Mouse (Mus musculus) embryo, embryonic 11.5 days (tissue): ENCODE measurements around the gene Lrguk.

Experiments
- DNase-seq: peaks from one replicate; pipeline ENCODE4 v3.0.0-alpha.2; 2012; ENCODE audit warnings: low read depth, low spot score

Lrguk gene

DNA sequence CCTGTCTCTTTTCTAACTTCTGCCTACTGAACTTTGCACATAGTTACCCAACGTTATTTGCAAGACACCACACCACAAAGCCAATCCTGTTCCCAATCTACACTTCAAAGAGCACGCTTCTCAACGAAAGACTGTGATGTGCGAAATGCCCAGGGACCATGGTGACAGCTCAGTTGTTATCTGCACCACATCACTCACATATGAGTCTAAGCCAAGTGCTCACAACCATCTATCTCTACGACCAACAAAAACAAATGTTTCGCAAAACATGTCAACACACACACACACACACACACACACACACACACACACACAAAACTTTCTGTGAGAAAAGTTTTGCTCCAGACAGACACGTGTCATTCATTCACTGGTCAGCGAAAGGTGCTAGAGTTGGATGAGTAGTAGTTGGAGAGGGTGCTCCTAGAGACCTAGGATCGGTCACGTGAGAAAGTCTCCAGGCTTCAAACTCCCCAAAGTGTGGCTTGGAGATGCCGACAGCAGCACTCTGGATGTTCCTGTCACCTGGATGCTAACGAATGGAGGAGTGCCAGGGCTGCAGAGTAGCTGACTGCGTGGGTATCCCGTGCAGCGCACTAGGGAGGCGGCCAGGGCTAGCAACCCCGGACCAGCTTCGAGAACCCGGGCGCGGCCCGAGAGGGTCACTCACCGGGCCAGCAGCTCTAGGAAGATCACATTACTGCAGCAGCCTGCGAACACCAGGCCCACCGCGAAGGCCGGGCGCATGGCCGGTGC, 147.0 kb downstream of the Lrguk start:
- no peak for DNase-seq

GRCm38 (mm10) chr6:34176864-34177247, 147.6 kb downstream of the Lrguk start, which contains the start of gene Slc35b4:
Gene Slc35b4 (minus strand): TSS chr6:34177111.
- peak; percentile 93 for DNase-seq

DNA sequence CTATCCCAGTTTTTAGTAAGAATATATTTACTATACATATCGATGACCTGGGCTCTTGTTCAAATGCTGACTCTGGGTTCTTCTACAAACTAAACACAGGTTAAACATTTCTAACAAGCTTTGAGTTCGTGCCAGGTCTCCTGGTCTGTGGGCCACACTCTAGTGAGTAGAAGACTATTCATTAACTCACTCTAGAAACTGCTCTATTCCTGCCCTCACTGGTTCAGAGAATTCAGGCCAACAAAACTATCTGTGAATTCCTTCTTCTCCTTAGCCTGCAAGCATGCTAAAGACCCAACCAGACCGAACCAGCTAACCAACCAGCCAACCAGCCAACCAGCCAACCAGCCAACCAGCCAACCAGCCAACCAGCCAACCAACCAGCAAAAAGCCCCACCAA, 149.8 kb downstream of the Lrguk start:
- no peak for DNase-seq

DNA sequence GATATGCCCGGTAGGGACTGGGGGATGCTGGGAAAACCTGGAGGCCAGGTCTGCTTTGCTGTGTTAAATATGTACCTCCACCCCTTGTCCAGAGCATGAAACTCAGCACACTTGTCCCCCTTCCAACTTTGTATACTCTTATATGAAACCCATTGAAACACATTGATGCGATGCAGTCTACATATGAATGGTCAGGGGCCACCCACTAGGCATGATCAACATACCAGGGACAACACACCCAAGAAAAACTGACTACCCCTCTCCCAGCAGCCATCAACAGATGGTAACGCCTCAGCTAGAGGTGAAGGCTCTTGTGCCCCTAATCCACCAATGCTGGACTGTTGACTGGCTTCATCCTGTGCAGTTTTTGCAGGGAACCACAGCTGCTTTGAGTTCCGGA, 150.7 kb downstream of the Lrguk start:
- no peak for DNase-seq

- DNase-seq, result no peak
Measured at GRCm38 (mm10) chr6:34181961-34182360, 152.7 kb downstream of the Lrguk start.

DNA sequence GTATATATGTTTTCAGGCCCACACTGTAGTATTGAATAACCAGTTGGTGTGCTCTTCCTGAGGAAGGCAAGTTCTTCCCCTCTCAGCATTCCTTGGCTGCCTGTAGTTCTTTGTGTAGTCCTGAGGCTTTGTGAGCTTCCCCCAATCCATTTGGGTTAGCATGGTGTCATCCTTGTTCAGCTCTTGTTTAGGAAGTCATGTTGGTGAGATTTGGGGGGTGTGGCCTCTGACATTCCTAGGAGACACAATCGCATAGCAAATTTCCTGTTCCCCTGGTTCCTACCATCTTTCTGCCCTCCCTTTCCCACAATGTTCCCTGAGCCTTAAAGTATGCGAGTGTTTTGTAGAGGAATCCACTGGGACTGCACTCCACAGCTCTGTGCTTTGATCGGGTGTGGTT, 154.1 kb downstream of the Lrguk start:
- DNase-seq, result no peak
